Comparison of ENCODE assay signal across 15 mouse cellular contexts in genomic region chr4:136665068-136665467, GRCm38 (mm10). TPM values are rescaled to one million over a fixed set of nuclear protein-coding genes. Genes with fewer than 3 reads are reported as not detected.
DNase-seq lines count a peak whose midpoint lies in the region; ATAC-seq lines count a peak whose summit lies in the region.
"Had no signal": no experiment of that assay in that cellular context is flagged by ENCODE, and none has a peak within 500 bp of the region (broad histone marks: within the 10 kb centered on the region; RNA-seq: fewer than 3 reads in every experiment).

No protein-coding gene starts in this region.

- no peaks in the 10 kb centered on the region for H3K4me1 ChIP-seq in midbrain, embryonic 16.5 days (ENCODE audit: control insufficient read depth, insufficient read depth, low read length)

- no peak overlapping the region for H3K4me2 ChIP-seq in midbrain, embryonic 16.5 days (ENCODE audit: low read length)

- peak overlapping the region; percentile 54 for H3K27ac ChIP-seq in midbrain, embryonic 16.5 days (ENCODE audit: low read length)
- H3K27ac ChIP-seq: liver, embryonic 14.5 days had no signal

- H3K36me3 ChIP-seq in midbrain, embryonic 16.5 days (ENCODE audit: control insufficient read depth, insufficient read depth, low read length), result peaks cover 14% of the 10 kb centered on the region

- no peaks in the 10 kb centered on the region for H3K27me3 ChIP-seq in midbrain, embryonic 16.5 days (ENCODE audit: control insufficient read depth, insufficient read depth, low read depth, low read length)

- no peak overlapping the region for H3K4me3 ChIP-seq in midbrain, embryonic 16.5 days (ENCODE audit: low read depth, low read length)

- peak; percentile 70; the same call in 1 of the 2 replicates for ATAC-seq in midbrain, embryonic 16.5 days

- no peak overlapping the region for H3K9ac ChIP-seq in midbrain, embryonic 16.5 days (ENCODE audit: low read depth, low read length)
- H3K9ac ChIP-seq: liver, embryonic 14.5 days had no signal

- 48% methylated on average over 9 of the region's 9 CpGs for WGBS in midbrain, embryonic 16.5 days

- peak; percentile 80 for DNase-seq in brain, adult 2 months (ENCODE audit: low read depth, low spot score)
- DNase-seq in cerebellum, adult 9-10 months, result peak; percentile 56
- DNase-seq in layer of hippocampus, adult 11-12 months (ENCODE audit: low spot score), result peak; percentile 49
- DNase-seq in embryo, embryonic 10.5 days (ENCODE audit: low spot score), result no peak
- DNase-seq in liver, result no peak
- no peak for DNase-seq in gastrocnemius, postnatal 4 days (ENCODE audit: low spot score in 2 of 2)
- DNase-seq: gastrocnemius, postnatal 10 days; heart, postnatal 14 days; kidney, postnatal 4 days; thymus, adult 2 months had no signal

- no peaks in the 10 kb centered on the region for H3K9me3 ChIP-seq in midbrain, embryonic 16.5 days (replicated peaks; ENCODE audit: control insufficient read depth, low read length, poor library complexity, severe bottlenecking)

RNA-seq across cellular contexts. Expression of gene Lactbl1, which starts 42.6 kb away (rescaled TPM):
- 0.06 and 0.08 TPM in 2 replicates for polyA plus RNA-seq in midbrain, embryonic 16.5 days (2015; fragmentation: Nextera tagmentation; extraction: Ambion mirVana)
- total RNA-seq in gastrocnemius, postnatal 4 days (2021), result not detected
- total RNA-seq: adrenal gland, adult 18-20 months; ES-E14; gastrocnemius, postnatal 10 days; heart, postnatal 14 days had no signal
- polyA plus RNA-seq: liver, embryonic 14.5 days; small intestine, adult 2 months had no signal

RNA-seq across cellular contexts. Expression of gene Tex46, which starts 54.8 kb away (rescaled TPM):
- not detected in 2 replicates for polyA plus RNA-seq in midbrain, embryonic 16.5 days (2015; fragmentation: Nextera tagmentation; extraction: Ambion mirVana)
- total RNA-seq in gastrocnemius, postnatal 4 days (2021), result not detected
- total RNA-seq: adrenal gland, adult 18-20 months; ES-E14; gastrocnemius, postnatal 10 days; heart, postnatal 14 days had no signal
- polyA plus RNA-seq: liver, embryonic 14.5 days; small intestine, adult 2 months; thymus, adult 2 months had no signal

Comparison
In these comparisons a context has a peak if more than half of its experiments do, and no peak if none do; other contexts are left out.
1. DNase-seq: peak in brain, adult 2 months (single experiment), cerebellum, adult 9-10 months (single experiment) and layer of hippocampus, adult 11-12 months (single experiment); none in embryo, embryonic 10.5 days (single experiment), liver (single experiment) and gastrocnemius, postnatal 4 days (0 of 2).